Mouse (Mus musculus): ENCODE data around the gene Wdr27. TPM values are rescaled to one million over a fixed set of nuclear protein-coding genes. Genes with fewer than 3 reads are reported as not detected.
"Not testable (repeated sequence)": the region's sequence is repeated elsewhere in the genome, so short reads cannot be mapped to it uniquely, and the experiment has no call there.

The Wdr27 gene
- polyA plus RNA-seq, 1 experiment from 2014 or later = 8.8 TPM

GRCm38 (mm10) chr17:14895058-14895457, 47.9 kb downstream of the Wdr27 start:
- H3K27me3 ChIP-seq; ATAC-seq (replicated peaks); H3K36me3 ChIP-seq; H3K4me2 ChIP-seq (replicated peaks); H3K4me1 ChIP-seq; H3K4me3 ChIP-seq; H3K27ac ChIP-seq (replicated peaks); H3K9ac ChIP-seq (replicated peaks); H3K9me3 ChIP-seq: not testable (repeated sequence)

GRCm38 (mm10) chr17:14886933-14887332, 56.0 kb downstream of the Wdr27 start:
- ATAC-seq (replicated peaks) = no peak
- Histone ChIP-seq H3K27ac (replicated peaks) (no peak overlapping the region), H3K27me3 (no peaks in the 10 kb centered on the region), H3K4me3 (no peak overlapping the region), H3K9ac (replicated peaks) (no peak overlapping the region), H3K36me3 (no peaks in the 10 kb centered on the region), H3K4me1 (no peaks in the 10 kb centered on the region), H3K9me3 (no peaks in the 10 kb centered on the region), H3K4me2 (replicated peaks) (no peak overlapping the region)
- WGBS = 69% methylated on average over 2 of the region's 2 CpGs

- Histone ChIP-seq H3K4me3 (no peak overlapping the region), H3K4me1 (no peaks in the 10 kb centered on the region), H3K27ac (replicated peaks) (no peak overlapping the region), H3K4me2 (replicated peaks) (no peak overlapping the region), H3K36me3 (no peaks in the 10 kb centered on the region), H3K9me3 (no peaks in the 10 kb centered on the region), H3K27me3 (no peaks in the 10 kb centered on the region), H3K9ac (replicated peaks) (no peak overlapping the region)
- no peak for ATAC-seq (replicated peaks)
- WGBS = 72% methylated on average over 2 of the region's 2 CpGs
Measured at GRCm38 (mm10) chr17:14874656-14875204, 68.2 kb downstream of the Wdr27 start.

GRCm38 (mm10) chr17:14860220-14860619, 82.7 kb downstream of the Wdr27 start:
- Histone ChIP-seq H3K9ac (replicated peaks) (no peak overlapping the region), H3K4me1 (no peaks in the 10 kb centered on the region), H3K27me3 (no peaks in the 10 kb centered on the region), H3K4me3 (no peak overlapping the region), H3K27ac (replicated peaks) (no peak overlapping the region), H3K9me3 (no peaks in the 10 kb centered on the region), H3K4me2 (replicated peaks) (no peak overlapping the region), H3K36me3 (no peaks in the 10 kb centered on the region)
- no peak for ATAC-seq (replicated peaks)
- 81% methylated on average over 1 of the region's 1 CpGs for WGBS

GRCm38 (mm10) chr17:14847709-14848108, 95.2 kb downstream of the Wdr27 start:
- Histone ChIP-seq H3K9ac (replicated peaks) (no peak overlapping the region), H3K36me3 (no peaks in the 10 kb centered on the region), H3K27me3 (no peaks in the 10 kb centered on the region), H3K4me3 (no peak overlapping the region), H3K4me2 (replicated peaks) (no peak overlapping the region), H3K9me3 (no peaks in the 10 kb centered on the region), H3K4me1 (no peaks in the 10 kb centered on the region), H3K27ac (replicated peaks) (no peak overlapping the region)
- 83% methylated on average over 3 of the region's 3 CpGs for WGBS
- ATAC-seq (replicated peaks) = no peak

- H3K9me3 ChIP-seq = no peaks in the 10 kb centered on the region
- H3K9ac ChIP-seq (replicated peaks) = no peak overlapping the region
- 77% methylated on average over 5 of the region's 5 CpGs for WGBS
- no peaks in the 10 kb centered on the region for H3K4me1 ChIP-seq
- no peak overlapping the region for H3K4me3 ChIP-seq
- H3K27ac ChIP-seq (replicated peaks) = no peak overlapping the region
- H3K27me3 ChIP-seq = no peaks in the 10 kb centered on the region
- no peaks in the 10 kb centered on the region for H3K36me3 ChIP-seq
- ATAC-seq (replicated peaks) = no peak
- no peak overlapping the region for H3K4me2 ChIP-seq (replicated peaks)
Measured at GRCm38 (mm10) chr17:14846880-14847279, 96.1 kb downstream of the Wdr27 start.

- H3K4me1 ChIP-seq = no peaks in the 10 kb centered on the region
- no peaks in the 10 kb centered on the region for H3K9me3 ChIP-seq
- H3K27ac ChIP-seq (replicated peaks) = no peak overlapping the region
- H3K27me3 ChIP-seq = no peaks in the 10 kb centered on the region
- ATAC-seq (replicated peaks) = no peak
- no peaks in the 10 kb centered on the region for H3K36me3 ChIP-seq
- no peak overlapping the region for H3K4me3 ChIP-seq
- H3K4me2 ChIP-seq (replicated peaks) = no peak overlapping the region
- WGBS = 23% methylated on average over 6 of the region's 6 CpGs
- no peak overlapping the region for H3K9ac ChIP-seq (replicated peaks)
Measured at GRCm38 (mm10) chr17:14826715-14827295, 116.2 kb downstream of the Wdr27 start.

GRCm38 (mm10) chr17:14824938-14825337, 118.0 kb downstream of the Wdr27 start:
- Histone ChIP-seq H3K4me2 (replicated peaks) (no peak overlapping the region), H3K9ac (replicated peaks) (no peak overlapping the region), H3K4me3 (no peak overlapping the region), H3K27me3 (no peaks in the 10 kb centered on the region), H3K27ac (replicated peaks) (no peak overlapping the region), H3K9me3 (no peaks in the 10 kb centered on the region), H3K36me3 (no peaks in the 10 kb centered on the region), H3K4me1 (no peaks in the 10 kb centered on the region)
- WGBS = 69% methylated on average over 5 of the region's 5 CpGs
- ATAC-seq (replicated peaks) = no peak

GRCm38 (mm10) chr17:14817975-14818374, 125.0 kb downstream of the Wdr27 start:
- Histone ChIP-seq H3K4me2 (replicated peaks) (no peak overlapping the region), H3K9me3 (no peaks in the 10 kb centered on the region)

GRCm38 (mm10) chr17:14816107-14816506, 126.9 kb downstream of the Wdr27 start:
- no peak for ATAC-seq (replicated peaks)
- WGBS = 82% methylated on average over 3 of the region's 3 CpGs
- Histone ChIP-seq H3K27ac (replicated peaks) (no peak overlapping the region), H3K4me3 (no peak overlapping the region), H3K36me3 (no peaks in the 10 kb centered on the region), H3K27me3 (no peaks in the 10 kb centered on the region), H3K9ac (replicated peaks) (no peak overlapping the region), H3K4me2 (replicated peaks) (no peak overlapping the region), H3K4me1 (no peaks in the 10 kb centered on the region), H3K9me3 (no peaks in the 10 kb centered on the region)

More at GRCm38 (mm10) chr17:14817975-14818374, 125.0 kb downstream of the Wdr27 start:
- Histone ChIP-seq H3K4me3 (no peak overlapping the region), H3K27me3 (no peaks in the 10 kb centered on the region), H3K4me1 (no peaks in the 10 kb centered on the region), H3K36me3 (no peaks in the 10 kb centered on the region), H3K27ac (replicated peaks) (no peak overlapping the region), H3K9ac (replicated peaks) (no peak overlapping the region)
- ATAC-seq (replicated peaks) = no peak
- 81% methylated on average over 2 of the region's 2 CpGs for WGBS

- no peak overlapping the region for H3K27ac ChIP-seq (replicated peaks)
- ATAC-seq (replicated peaks) = no peak
- H3K4me2 ChIP-seq (replicated peaks) = no peak overlapping the region
- no peaks in the 10 kb centered on the region for H3K4me1 ChIP-seq
- no peak overlapping the region for H3K4me3 ChIP-seq
- 83% methylated on average over 5 of the region's 5 CpGs for WGBS
- no peaks in the 10 kb centered on the region for H3K36me3 ChIP-seq
- no peaks in the 10 kb centered on the region for H3K9me3 ChIP-seq
- H3K27me3 ChIP-seq = no peaks in the 10 kb centered on the region
- no peak overlapping the region for H3K9ac ChIP-seq (replicated peaks)
Measured at GRCm38 (mm10) chr17:14815304-14815703, 127.7 kb downstream of the Wdr27 start.

GRCm38 (mm10) chr17:14812631-14813030, 130.3 kb downstream of the Wdr27 start:
- no peak for ATAC-seq (replicated peaks)
- Histone ChIP-seq H3K36me3 (no peaks in the 10 kb centered on the region), H3K4me2 (replicated peaks) (no peak overlapping the region), H3K27me3 (no peaks in the 10 kb centered on the region), H3K27ac (replicated peaks) (no peak overlapping the region), H3K9me3 (no peaks in the 10 kb centered on the region), H3K9ac (replicated peaks) (no peak overlapping the region), H3K4me1 (no peaks in the 10 kb centered on the region), H3K4me3 (no peak overlapping the region)
- 87% methylated on average over 6 of the region's 6 CpGs for WGBS

- Histone ChIP-seq H3K27me3 (no peaks in the 10 kb centered on the region), H3K4me2 (replicated peaks) (no peak overlapping the region), H3K9ac (replicated peaks) (no peak overlapping the region), H3K36me3 (no peaks in the 10 kb centered on the region), H3K4me1 (no peaks in the 10 kb centered on the region), H3K27ac (replicated peaks) (no peak overlapping the region), H3K9me3 (no peaks in the 10 kb centered on the region), H3K4me3 (no peak overlapping the region)
- WGBS = 76% methylated on average over 8 of the region's 8 CpGs
- no peak for ATAC-seq (replicated peaks)
Measured at GRCm38 (mm10) chr17:14812033-14812432, 130.9 kb downstream of the Wdr27 start.
